Mouse (Mus musculus) thymus, postnatal 36 days (tissue): ENCODE results near the gene Myo16.
A peak's percentile ranks its signal among the peaks of the same experiment; 100 is the strongest.

ENCODE experiments used
- DNase-seq, 2 experiments: peaks; one replicate each; pipeline ENCODE4 v3.0.0; 2022; ENCODE audit warnings: mixed read lengths in 2 of 2

Myo16 gene

DNA sequence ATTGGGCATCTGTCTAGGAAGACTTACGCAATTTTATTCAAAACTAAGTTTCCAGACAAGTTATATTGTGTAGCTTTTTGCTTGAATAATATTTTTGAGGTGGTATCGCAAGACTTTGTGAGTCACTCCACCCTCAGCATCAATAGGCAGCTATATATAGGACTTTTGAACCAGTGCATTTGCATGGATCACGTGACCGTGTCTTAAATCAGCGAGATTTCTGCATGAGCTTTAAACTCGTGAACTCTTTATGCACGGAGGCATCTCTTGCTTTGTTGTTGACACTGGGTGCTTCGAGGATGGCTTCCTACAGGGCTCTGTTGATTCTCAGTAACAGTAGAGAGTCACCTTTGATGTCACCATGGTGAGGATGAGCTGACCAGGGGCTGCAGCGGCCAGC is 262.2 kb downstream of the Myo16 start:
- DNase-seq = no peak

- no peak for DNase-seq
These were observed 263.1 kb downstream of the Myo16 start for GRCm38 (mm10) chr8:10416806-10417205.

DNA sequence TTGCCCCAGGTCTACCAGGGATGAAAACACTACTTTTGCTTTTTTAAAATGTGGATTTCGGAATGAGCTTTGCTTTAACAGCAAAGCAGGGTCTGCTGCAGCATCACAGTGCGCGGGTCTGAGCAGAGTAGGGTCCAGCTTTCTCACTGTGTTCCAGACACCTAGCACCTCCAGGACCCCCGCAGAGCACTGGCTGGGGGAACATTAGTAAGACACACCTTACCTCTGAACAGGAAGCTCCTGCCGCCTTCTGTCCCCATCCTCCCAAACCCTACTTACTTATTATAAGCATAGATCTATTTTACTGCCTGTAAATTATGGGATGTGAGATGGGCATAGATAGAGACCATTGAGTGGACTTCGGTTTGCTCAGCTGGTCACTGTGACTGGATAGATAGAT is 263.6 kb downstream of the Myo16 start:
- no peak for DNase-seq

- DNase-seq = no peak
These were observed 264.3 kb downstream of the Myo16 start for GRCm38 (mm10) chr8:10418013-10418412.

- no peak for DNase-seq
These were observed 265.3 kb downstream of the Myo16 start for GRCm38 (mm10) chr8:10418971-10419370.

- DNase-seq = no peak
These were observed 266.0 kb downstream of the Myo16 start for GRCm38 (mm10) chr8:10419726-10420125.

DNA sequence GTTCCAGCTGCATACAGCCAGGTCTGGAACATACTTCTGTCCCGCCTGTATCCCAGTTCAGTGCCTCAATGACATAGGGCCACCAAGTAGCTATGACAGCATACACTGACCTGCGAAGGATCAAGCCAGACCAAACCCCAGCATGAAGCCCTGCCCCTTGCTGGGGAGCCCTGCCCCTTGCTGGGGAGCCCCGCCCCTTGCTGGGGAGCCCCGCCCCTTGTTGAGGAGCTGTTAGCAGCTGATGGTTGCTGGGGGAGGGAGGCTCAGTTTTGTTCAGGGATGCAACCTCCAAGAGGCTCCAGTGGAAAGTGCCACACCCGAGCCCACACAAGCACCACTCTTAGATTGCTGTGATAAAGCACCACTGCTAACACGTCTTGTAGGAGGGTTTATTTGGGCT is 266.8 kb downstream of the Myo16 start:
- DNase-seq = no peak

DNA sequence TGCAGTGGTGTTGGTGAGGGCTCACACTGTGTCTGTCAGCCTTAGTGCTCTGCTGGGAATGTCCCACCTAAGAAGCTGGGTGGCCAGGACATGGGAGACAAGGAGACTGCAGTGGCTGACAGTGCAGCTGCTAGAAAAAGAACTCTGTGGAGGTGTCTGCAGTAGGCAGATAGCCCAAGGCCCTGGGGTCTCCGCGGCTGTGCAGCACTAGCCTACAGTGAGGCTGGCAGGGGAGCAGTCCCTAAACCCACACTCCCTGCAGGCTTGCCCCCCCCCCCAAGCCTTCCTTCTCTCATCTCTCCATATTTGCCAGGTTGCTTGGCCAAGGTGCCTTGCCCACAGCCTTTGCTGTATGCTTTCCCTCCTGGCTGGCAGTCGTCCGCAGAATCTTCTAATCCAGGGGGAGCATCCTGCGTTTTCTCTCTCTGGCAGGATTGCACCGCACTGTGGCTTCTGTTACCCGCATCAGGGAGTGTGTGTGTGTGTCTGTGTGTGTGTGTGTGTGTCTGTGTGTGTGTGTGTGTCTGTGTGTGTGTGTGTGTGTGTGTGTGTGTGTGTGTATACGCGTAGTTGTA is 267.9 kb downstream of the Myo16 start:
- no peak for DNase-seq

- no peak for DNase-seq
These were observed 281.8 kb downstream of the Myo16 start for GRCm38 (mm10) chr8:10435492-10435891.

- peak; percentile 43 to 52 for DNase-seq
These were observed 285.1 kb downstream of the Myo16 start for GRCm38 (mm10) chr8:10438772-10439171.

- no peak for DNase-seq
These were observed 286.1 kb downstream of the Myo16 start for GRCm38 (mm10) chr8:10439595-10440453.

- DNase-seq = no peak
These were observed 288.9 kb downstream of the Myo16 start for GRCm38 (mm10) chr8:10442562-10442961.

- no peak for DNase-seq
These were observed 291.3 kb downstream of the Myo16 start for GRCm38 (mm10) chr8:10445011-10445410.

GRCm38 (mm10) chr8:10448545-10448944 is 294.8 kb downstream of the Myo16 start:
- DNase-seq = peak in 1 of 2 experiments; percentile 7

DNA sequence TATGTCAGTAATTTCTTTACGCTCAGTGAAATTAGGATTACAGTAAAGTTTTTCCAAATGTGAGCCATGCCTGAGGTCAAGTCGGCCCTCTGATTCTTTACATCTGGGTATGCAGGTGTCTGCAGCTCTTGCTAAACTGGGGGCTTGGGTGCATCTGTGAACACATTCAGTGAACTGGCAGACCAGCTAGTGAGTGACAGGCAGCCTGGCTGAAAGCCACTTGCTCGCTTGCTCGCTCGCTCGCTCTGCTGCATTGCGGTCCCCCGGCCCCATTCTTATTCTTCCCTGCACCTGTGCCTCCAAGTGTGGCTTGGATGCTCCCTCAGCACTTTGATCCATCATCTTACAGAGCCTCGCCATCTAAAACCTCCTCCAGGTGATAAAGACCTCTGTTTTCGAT is 299.3 kb downstream of the Myo16 start:
- no peak for DNase-seq

- no peak for DNase-seq
These were observed 304.5 kb downstream of the Myo16 start for GRCm38 (mm10) chr8:10458151-10458649.

DNA sequence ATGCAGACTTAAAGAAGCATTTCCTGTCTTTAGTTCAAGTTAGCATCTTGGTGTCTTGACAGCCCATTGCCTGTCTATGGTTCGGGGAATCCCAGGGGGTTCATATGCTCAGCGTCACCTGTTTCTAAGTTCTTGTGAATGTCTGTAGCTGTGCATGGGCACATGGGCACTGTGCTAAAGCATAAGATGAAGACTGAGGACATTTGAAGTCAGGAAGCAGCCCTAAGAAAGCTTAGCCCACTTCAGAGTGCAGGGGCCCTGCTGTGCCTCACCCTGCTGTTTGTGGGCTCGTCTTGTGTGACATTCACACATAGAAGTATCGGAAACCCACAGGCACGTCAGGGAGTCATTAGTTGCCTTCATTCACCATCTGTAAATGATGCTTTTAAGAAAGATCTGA is 308.6 kb downstream of the Myo16 start:
- no peak for DNase-seq

DNA sequence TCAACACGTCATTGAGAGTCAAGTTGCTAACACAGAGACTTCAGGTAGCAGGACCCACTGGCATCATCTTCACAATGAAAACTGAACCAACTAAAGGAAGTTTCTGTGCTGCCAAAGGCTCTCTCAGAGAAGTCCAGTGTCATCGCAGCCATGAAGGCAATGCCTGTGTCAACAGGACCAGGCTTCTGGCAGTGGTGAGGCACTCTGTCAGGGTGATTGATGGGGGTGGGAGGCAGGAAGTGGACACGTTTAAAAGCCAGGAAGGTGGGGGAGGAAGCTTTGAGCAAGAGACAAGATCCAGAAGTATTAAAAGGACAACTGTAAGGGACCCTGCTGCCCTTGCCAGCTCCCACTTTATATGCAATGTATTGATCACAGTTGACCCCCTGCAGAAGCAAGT is 314.8 kb downstream of the Myo16 start:
- DNase-seq = no peak

- DNase-seq = no peak
These were observed 315.9 kb downstream of the Myo16 start for GRCm38 (mm10) chr8:10469658-10470057.

GRCm38 (mm10) chr8:10470280-10470679 is 316.6 kb downstream of the Myo16 start:
- no peak for DNase-seq

GRCm38 (mm10) chr8:10472371-10472770 is 318.7 kb downstream of the Myo16 start:
- no peak for DNase-seq

DNA sequence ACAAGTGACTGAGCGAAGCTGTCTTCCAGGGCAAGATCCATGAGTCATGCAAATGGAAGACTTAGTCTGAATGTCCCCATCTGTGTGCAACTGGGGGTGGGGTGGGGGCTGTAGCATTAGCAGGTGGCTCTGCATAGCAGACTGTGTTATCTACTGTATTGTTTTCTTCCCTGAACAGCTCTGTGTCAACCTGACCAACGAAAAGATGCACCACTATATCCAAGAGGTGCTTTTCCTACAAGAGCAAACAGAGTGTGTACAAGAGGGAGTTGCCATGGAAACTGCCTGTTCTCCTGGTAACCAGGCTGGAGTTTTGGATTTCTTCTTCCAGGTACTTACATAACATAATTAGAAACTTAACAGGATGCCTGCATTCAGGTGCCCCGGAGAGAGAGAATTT is 320.7 kb downstream of the Myo16 start:
- no peak for DNase-seq

GRCm38 (mm10) chr8:10479059-10479458 is 325.3 kb downstream of the Myo16 start:
- DNase-seq = no peak

DNA sequence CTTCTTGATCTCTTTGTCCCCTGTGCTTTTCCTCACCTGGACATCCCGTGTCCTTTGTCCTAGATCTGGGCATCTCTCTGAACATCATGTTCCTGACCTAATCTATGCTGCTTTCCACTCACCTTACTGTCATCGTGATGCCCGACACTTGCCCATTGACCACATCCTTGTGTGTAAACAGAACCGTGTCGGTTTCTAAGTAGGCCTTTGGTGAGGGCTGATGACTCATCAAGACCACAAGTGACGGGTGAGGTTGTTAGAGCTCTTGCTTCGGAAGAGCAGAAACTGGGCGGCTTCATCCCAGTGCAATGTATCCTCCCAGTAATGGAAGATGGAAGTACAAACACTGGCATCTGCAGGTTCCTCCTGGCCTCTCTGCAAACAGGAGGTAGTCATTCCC is 327.1 kb downstream of the Myo16 start:
- DNase-seq = no peak
